Mouse (Mus musculus) G1E (cell line): ENCODE measurements around the gene Grhl1. TPM values are rescaled to one million over a fixed set of nuclear protein-coding genes. Genes with fewer than 3 reads are reported as not detected.

Experiments
- ATAC-seq: 2 replicates; pipeline ENCODE4 v1.8.0; 2016; ENCODE audit warnings: mild to moderate bottlenecking; ENCODE audit not compliant: insufficient number of reproducible peaks, poor library complexity, low FRiP score, severe bottlenecking; ENCODE audit errors: extremely low read depth
- DNase-seq: peaks from one replicate; pipeline ENCODE4 v3.0.0; 2012; ENCODE audit warnings: low spot score
- H3K27me3 ChIP-seq: 2 replicates; pipeline ENCODE4 v1.6.1; 2012; ENCODE audit warnings: mild to moderate bottlenecking, low read length, inconsistent platforms; ENCODE audit not compliant: insufficient read depth
- H3K36me3 ChIP-seq: replicated peaks from 2 replicates; pipeline ENCODE3; 2012; ENCODE audit warnings: mild to moderate bottlenecking, inconsistent platforms
- H3K4me1 ChIP-seq: 2 replicates; pipeline ENCODE4 v1.6.1; 2012; ENCODE audit warnings: low read depth, low read length, inconsistent platforms, mixed read lengths; ENCODE audit not compliant: insufficient read depth
- H3K4me3 ChIP-seq: 2 replicates; pipeline ENCODE4 v1.5.1; 2012; ENCODE audit warnings: low read depth, mild to moderate bottlenecking, inconsistent platforms, low read length, moderate library complexity, mixed read lengths
- H3K9me3 ChIP-seq: replicated peaks from 2 replicates; pipeline ENCODE4 v1.6.1; 2012; ENCODE audit warnings: inconsistent platforms
- CTCF ChIP-seq: IDR thresholded peaks from 2 replicates; pipeline ENCODE4 v1.5.1; 2012; ENCODE audit warnings: low read depth, low read length, inconsistent platforms, mixed read lengths
- GATA1 ChIP-seq: IDR thresholded peaks from 2 replicates; pipeline ENCODE4 v1.6.1; 2012; ENCODE audit warnings: borderline replicate concordance, low read length, inconsistent platforms, mixed read lengths
- GATA2 ChIP-seq: IDR thresholded peaks from 2 replicates; pipeline ENCODE4 v1.6.1; 2012; ENCODE audit warnings: low read depth, low read length, inconsistent platforms, borderline replicate concordance
- POLR2AphosphoS5 ChIP-seq: IDR thresholded peaks from 2 replicates; pipeline ENCODE4 v1.6.1; 2012; ENCODE audit warnings: low read depth, low read length, inconsistent platforms; ENCODE audit not compliant: insufficient replicate concordance
- TAL1 ChIP-seq: conservative IDR thresholded peaks from 2 replicates; pipeline ENCODE4 v1.6.1; 2012; ENCODE audit warnings: low read depth, low read length, inconsistent platforms, mixed read lengths
- polyA plus RNA-seq: library from polyadenylated mRNA; stranded (reverse); fragments of >175 nt; gene quantifications from 2 replicates; pipeline ENCODE4 v1.2.3, GENCODE M21; 2012
- total RNA-seq, 2 experiments: library from RNA; stranded (forward) in 1 of 2; stranded (reverse) in 1 of 2; fragments of 200-1000 nt in 1 of 2; fragments of >200 nt in 1 of 2; fragmentation: Nextera tagmentation in 1 of 2; gene quantifications; 2 replicates each; pipeline ENCODE4 v1.2.3; 2014 to 2017

The Grhl1 gene
- total and polyA plus RNA-seq, 3 experiments, result 0.57 to 2.1 (median 2.0) TPM

- H3K4me3 ChIP-seq, result no peak overlapping the region
- TF ChIP-seq GATA1 (no peak), TAL1 (no peak), CTCF (no peak)
- H3K9me3 ChIP-seq, result no peaks in the 10 kb centered on the region
- DNase-seq (no peak), ATAC-seq (no peak)
- H3K27me3 ChIP-seq, result no peaks in the 10 kb centered on the region
- H3K4me1 ChIP-seq, result peaks cover 17% of the 10 kb centered on the region
- H3K36me3 ChIP-seq, result peaks cover 11% of the 10 kb centered on the region
Measured at GRCm38 (mm10) chr12:24600074-24600473, 28.0 kb downstream of the Grhl1 start.

GRCm38 (mm10) chr12:24600806-24601205, 28.7 kb downstream of the Grhl1 start:
- Histone ChIP-seq H3K36me3 (peaks cover 13% of the 10 kb centered on the region), H3K4me3 (no peak overlapping the region), H3K27me3 (no peaks in the 10 kb centered on the region), H3K4me1 (peaks cover 25% of the 10 kb centered on the region), H3K9me3 (no peaks in the 10 kb centered on the region)
- peak; percentile 67 for DNase-seq
- no peak for TF ChIP-seq TAL1
- no peak for TF ChIP-seq POLR2AphosphoS5
- no peak for TF ChIP-seq GATA2
- TF ChIP-seq GATA1, result no peak
- peak; percentile 75 for TF ChIP-seq CTCF
- ATAC-seq, result peak; percentile 79

- no peak for ATAC-seq
Measured at GRCm38 (mm10) chr12:24603266-24603665, 31.2 kb downstream of the Grhl1 start.

GRCm38 (mm10) chr12:24606166-24606565, 34.1 kb downstream of the Grhl1 start:
- H3K36me3 ChIP-seq, result peaks cover 51% of the 10 kb centered on the region

More at GRCm38 (mm10) chr12:24603266-24603665, 31.2 kb downstream of the Grhl1 start:
- DNase-seq, result peak; percentile 57
- no peaks in the 10 kb centered on the region for H3K27me3 ChIP-seq
- H3K9me3 ChIP-seq, result no peaks in the 10 kb centered on the region
- H3K36me3 ChIP-seq, result peaks cover 24% of the 10 kb centered on the region
- TF ChIP-seq CTCF, result peak; percentile 37
- TF ChIP-seq GATA2, result no peak
- H3K4me3 ChIP-seq, result no peak overlapping the region
- H3K4me1 ChIP-seq, result peaks cover 48% of the 10 kb centered on the region

GRCm38 (mm10) chr12:24612591-24612990, 40.5 kb downstream of the Grhl1 start:
- DNase-seq, result no peak
- Histone ChIP-seq H3K36me3 (peaks cover 85% of the 10 kb centered on the region), H3K4me3 (no peak overlapping the region), H3K9me3 (no peaks in the 10 kb centered on the region), H3K4me1 (peaks cover 16% of the 10 kb centered on the region), H3K27me3 (no peaks in the 10 kb centered on the region; the same call in 1 of the 2 replicates)
- TF ChIP-seq GATA2 (no peak), GATA1 (no peak), CTCF (no peak), POLR2AphosphoS5 (no peak), TAL1 (no peak)
- ATAC-seq, result no peak

More at GRCm38 (mm10) chr12:24606166-24606565, 34.1 kb downstream of the Grhl1 start:
- H3K27me3 ChIP-seq, result no peaks in the 10 kb centered on the region
- peaks cover 53% of the 10 kb centered on the region for H3K4me1 ChIP-seq
- peak overlapping the region; percentile 63 for H3K4me3 ChIP-seq
- no peaks in the 10 kb centered on the region for H3K9me3 ChIP-seq
- TF ChIP-seq CTCF (no peak), GATA2 (no peak), POLR2AphosphoS5 (no peak)
- ATAC-seq, result 0 out of 2 replicates have a peak, but pooled peaks have one; percentile 10
- peak; percentile 37 for DNase-seq

GRCm38 (mm10) chr12:24614452-24615075, 42.5 kb downstream of the Grhl1 start:
- DNase-seq, result no peak
- Histone ChIP-seq H3K9me3 (no peaks in the 10 kb centered on the region), H3K36me3 (peaks cover 70% of the 10 kb centered on the region), H3K4me3 (no peak overlapping the region), H3K27me3 (no peaks in the 10 kb centered on the region; the same call in 1 of the 2 replicates), H3K4me1 (peaks cover 6% of the 10 kb centered on the region)
- ATAC-seq, result no peak
- TF ChIP-seq CTCF (no peak), TAL1 (no peak), GATA2 (no peak)

- H3K27me3 ChIP-seq, result no peaks in the 10 kb centered on the region; the same call in 1 of the 2 replicates
- no peak overlapping the region for H3K4me3 ChIP-seq
- TF ChIP-seq GATA1, result no peak
- peaks cover 5% of the 10 kb centered on the region for H3K4me1 ChIP-seq
- H3K9me3 ChIP-seq, result no peaks in the 10 kb centered on the region
- DNase-seq, result no peak
- no peak for ATAC-seq
- peaks cover 64% of the 10 kb centered on the region for H3K36me3 ChIP-seq
Measured at GRCm38 (mm10) chr12:24615140-24615539, 43.1 kb downstream of the Grhl1 start.
